Mouse (Mus musculus) small intestine, adult 2 months (tissue): Measurements from ENCODE around the gene Fxn. TPM values are rescaled to one million over a fixed set of nuclear protein-coding genes. Genes with fewer than 3 reads are reported as not detected.

Experiments
- H3K27ac ChIP-seq: fragments of 200-500 bp; 2 replicates; pipeline ENCODE4 v1.5.1; 2012; ENCODE audit warnings: low read depth, low read length, control low read depth, inconsistent platforms; ENCODE audit not compliant: insufficient read depth
- H3K27me3 ChIP-seq: fragments of 200-500 bp; 2 replicates; pipeline ENCODE4 v1.6.1; 2012; ENCODE audit warnings: mild to moderate bottlenecking, moderate library complexity, low read length, inconsistent platforms; ENCODE audit not compliant: control insufficient read depth, insufficient read depth
- H3K36me3 ChIP-seq: fragments of 200-500 bp; 2 replicates; pipeline ENCODE4 v1.6.1; 2012; ENCODE audit warnings: mild to moderate bottlenecking, low read length, control low read depth, inconsistent platforms; ENCODE audit not compliant: control insufficient read depth, insufficient read depth
- H3K4me1 ChIP-seq: fragments of 200-500 bp; 2 replicates; pipeline ENCODE4 v1.6.1; 2012; ENCODE audit warnings: low read length, inconsistent platforms, mixed read lengths; ENCODE audit not compliant: control insufficient read depth, insufficient read depth, insufficient read length
- H3K4me3 ChIP-seq: fragments of 200-500 bp; 2 replicates; pipeline ENCODE4 v1.5.1; 2012; ENCODE audit warnings: low read depth, mild to moderate bottlenecking, control low read depth, inconsistent platforms, low read length, moderate library complexity
- CTCF ChIP-seq: fragments of 200-500 bp; IDR thresholded peaks from 2 replicates; pipeline ENCODE4 v1.5.1; 2012; ENCODE audit warnings: low read depth, mild to moderate bottlenecking, control low read depth, inconsistent platforms, low read length, moderate library complexity, mixed read lengths; ENCODE audit not compliant: insufficient replicate concordance, insufficient read length; ENCODE audit errors: extremely low read depth
- POLR2A ChIP-seq: fragments of 200-500 bp; IDR thresholded peaks from 2 replicates; pipeline ENCODE4 v1.6.1; 2012; ENCODE audit warnings: low read depth, mild to moderate bottlenecking, control low read depth, inconsistent platforms, low read length, moderate library complexity
- WGBS: fragments of 180-500 bp; shearing (Covaris S2); methylation state at CpG from one replicate; pipeline ENCODE4 v1.1.7; 2018; 5-methylcytosine and 5-hydroxymethylcytosine counted together
- polyA plus RNA-seq: library from polyadenylated mRNA; depleted of rRNA; stranded (reverse); fragments of >200 nt; gene quantifications from 2 replicates; pipeline ENCODE4 v1.2.3, GENCODE M21; 2012; rRNA removed

Fxn gene
- polyA plus RNA-seq, 1 experiment: 9.1 TPM

DNA sequence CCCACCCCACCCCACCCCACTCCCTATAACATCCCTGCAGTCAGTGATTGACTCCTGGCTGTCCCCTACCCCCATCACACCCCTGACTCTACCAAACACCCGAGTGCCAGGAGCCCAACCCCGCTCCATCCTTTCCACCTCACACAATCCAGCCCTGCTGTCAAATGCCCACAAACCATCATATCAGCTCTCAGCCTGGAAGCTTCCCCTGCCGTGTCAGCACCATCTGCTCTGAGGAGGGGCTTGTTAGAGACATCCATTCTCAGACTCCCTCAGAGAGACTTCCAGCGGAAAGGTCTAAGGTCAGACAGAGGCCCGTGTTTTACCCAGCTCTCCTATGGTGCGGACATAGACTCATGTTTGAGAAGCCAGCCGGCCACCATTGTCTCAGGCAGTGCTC, 67.1 kb downstream of the Fxn start:
- Histone ChIP-seq H3K4me3 (no peak overlapping the region), H3K27ac (no peak overlapping the region), H3K27me3 (no peaks in the 10 kb centered on the region), H3K36me3 (peaks cover 4% of the 10 kb centered on the region; the same call in 1 of the 2 replicates), H3K4me1 (peaks cover 16% of the 10 kb centered on the region)
- WGBS: 71% methylated on average over 7 of the region's 7 CpGs
- no peak for TF ChIP-seq CTCF

DNA sequence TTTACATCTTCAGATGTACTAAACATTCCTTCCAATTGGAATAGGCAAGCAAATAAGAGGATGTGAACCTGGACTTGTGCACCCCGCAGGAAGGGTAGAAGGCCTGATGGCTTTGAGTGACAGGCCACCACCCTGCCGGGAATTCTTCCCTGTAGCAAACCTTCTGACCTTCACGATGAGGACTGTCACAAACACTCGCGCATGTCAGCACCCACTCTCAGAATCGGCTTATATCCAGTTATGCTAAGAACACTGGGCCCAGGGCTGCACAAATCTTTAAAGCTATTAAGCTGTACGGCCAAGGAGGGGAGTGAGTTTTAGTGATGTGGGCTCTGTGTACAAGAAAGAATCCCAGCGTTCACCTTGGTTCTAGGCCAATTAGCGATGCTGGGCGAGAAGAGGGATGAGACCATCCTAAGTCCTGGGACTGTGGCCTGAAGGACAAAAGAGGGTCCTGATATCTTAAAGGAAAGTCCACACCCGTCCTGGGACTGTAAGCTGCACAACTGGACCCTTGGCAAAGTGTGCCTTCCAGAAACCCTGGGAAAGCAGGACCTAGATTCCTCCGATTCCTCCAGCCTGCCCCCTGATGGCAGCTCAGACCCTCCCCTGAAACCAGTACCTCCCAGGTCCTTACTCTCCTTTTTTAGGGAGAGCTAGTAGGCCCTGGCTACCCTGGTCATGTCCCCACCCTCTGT, 67.7 kb downstream of the Fxn start:
- no peaks in the 10 kb centered on the region for H3K27me3 ChIP-seq
- peaks cover 16% of the 10 kb centered on the region for H3K4me1 ChIP-seq
- H3K27ac ChIP-seq: no peak overlapping the region
- no peak overlapping the region for H3K4me3 ChIP-seq
- H3K36me3 ChIP-seq: peaks cover 4% of the 10 kb centered on the region; the same call in 1 of the 2 replicates
- TF ChIP-seq POLR2A (no peak), CTCF (no peak)
- 78% methylated on average over 12 of the region's 12 CpGs for WGBS

Other genes with a start within 250 kb of the Fxn start
- 6.3 and 6.4 TPM in 2 replicates for gene Fam189a2, start 249.6 kb downstream of the Fxn start, polyA plus RNA-seq
- 24.9 and 74.0 TPM in 2 replicates for gene Tjp2, start 55.6 kb downstream of the Fxn start, polyA plus RNA-seq
- gene Fam122a, start 196.8 kb upstream of the Fxn start, polyA plus RNA-seq: 16.3 and 22.6 TPM in 2 replicates